ENCODE assay signal across 10 mouse cellular contexts in genomic region chr7:143433331-143433730, GRCm38 (mm10). TPM values are rescaled to one million over a fixed set of nuclear protein-coding genes. Genes with fewer than 3 reads are reported as not detected.
DNase-seq lines count a peak whose midpoint lies in the region; ATAC-seq and TF ChIP-seq lines count a peak whose summit lies in the region.
"Had no signal": no experiment of that assay in that cellular context is flagged by ENCODE, and none has a peak within 500 bp of the region (broad histone marks: within the 10 kb centered on the region; RNA-seq: fewer than 3 reads in every experiment).

No protein-coding gene starts in this region.

- ATAC-seq in lung, postnatal 0 days: no peak
- no peak for ATAC-seq in midbrain, embryonic 14.5 days (ENCODE audit: low FRiP score, low TSS enrichment)

- no peak for TF ChIP-seq EP300 in lung, postnatal 0 days (IDR thresholded peaks at IDR 0.05)

- 0 out of 2 replicates have a peak, but pooled peaks cover 1% of the 10 kb centered on the region for H3K27me3 ChIP-seq in lung, postnatal 0 days (replicated peaks; ENCODE audit: insufficient read depth, low read length)
- H3K27me3 ChIP-seq in midbrain, embryonic 14.5 days (ENCODE audit: control insufficient read depth, insufficient read depth, low read length): no peaks in the 10 kb centered on the region

- no peaks in the 10 kb centered on the region for H3K36me3 ChIP-seq in lung, postnatal 0 days (ENCODE audit: insufficient read depth, low read length)
- no peaks in the 10 kb centered on the region for H3K36me3 ChIP-seq in midbrain, embryonic 14.5 days (ENCODE audit: control insufficient read depth, insufficient read depth, low read length)
- H3K36me3 ChIP-seq: G1E; limb, embryonic 12.5 days had no signal

- no peak overlapping the region for H3K9ac ChIP-seq in lung, postnatal 0 days (replicated peaks; ENCODE audit: low read depth)
- no peak overlapping the region for H3K9ac ChIP-seq in midbrain, embryonic 14.5 days (replicated peaks; ENCODE audit: low read length)
- H3K9ac ChIP-seq: limb, embryonic 12.5 days had no signal

- no peaks in the 10 kb centered on the region for H3K9me3 ChIP-seq in lung, postnatal 0 days (ENCODE audit: low read length)
- H3K9me3 ChIP-seq in midbrain, embryonic 14.5 days (ENCODE audit: control insufficient read depth, low read length): no peaks in the 10 kb centered on the region
- H3K9me3 ChIP-seq: G1E; limb, embryonic 12.5 days had no signal

- no peak overlapping the region for H3K27ac ChIP-seq in lung, postnatal 0 days (ENCODE audit: low read length)
- no peak overlapping the region for H3K27ac ChIP-seq in midbrain, embryonic 14.5 days (replicated peaks; ENCODE audit: low read depth, low read length)
- H3K27ac ChIP-seq: limb, embryonic 12.5 days had no signal

- peak; percentile 32 to 57 for DNase-seq in layer of hippocampus, postnatal 10 days (ENCODE audit: low spot score in 2 of 2)
- DNase-seq in layer of hippocampus, adult 11-12 months (ENCODE audit: low spot score): no peak
- peak; percentile 22 to 66 for DNase-seq in adrenal gland, postnatal 36 days
- DNase-seq in cerebellum, postnatal 25 days: peak; percentile 72 to 79
- DNase-seq in heart, postnatal 4 days: peak; percentile 64
- no peak for DNase-seq in lung, adult 2 months
- no peak for DNase-seq in lung, postnatal 0 days (ENCODE audit: low spot score)
- no peak for DNase-seq in midbrain, embryonic 14.5 days

- no peak for TF ChIP-seq CTCF in lung, adult 2 months (IDR thresholded peaks at IDR 0.05; ENCODE audit: insufficient read depth, low read length)
- no peak for TF ChIP-seq CTCF in lung, postnatal 0 days (IDR thresholded peaks at IDR 0.05)

- H3K4me3 ChIP-seq in lung, adult 2 months (replicated peaks; ENCODE audit: extremely low read depth, low read depth, low read length): no peak overlapping the region
- H3K4me3 ChIP-seq in lung, postnatal 0 days (ENCODE audit: low read depth, low read length): no peak overlapping the region
- no peak overlapping the region for H3K4me3 ChIP-seq in midbrain, embryonic 14.5 days (replicated peaks; ENCODE audit: low read depth, low read length)
- H3K4me3 ChIP-seq: limb, embryonic 12.5 days had no signal

- no peaks in the 10 kb centered on the region for H3K4me1 ChIP-seq in lung, adult 2 months (ENCODE audit: control insufficient read depth, insufficient read depth, low read length)
- H3K4me1 ChIP-seq in lung, postnatal 0 days (ENCODE audit: insufficient read depth, low read depth, low read length): peaks cover 7% of the 10 kb centered on the region; the same call in 1 of the 2 replicates
- peaks cover 15% of the 10 kb centered on the region for H3K4me1 ChIP-seq in midbrain, embryonic 14.5 days (ENCODE audit: control insufficient read depth, insufficient read depth, low read length)

- 78% methylated on average over 7 of the region's 7 CpGs for WGBS in lung, adult 2 months
- WGBS in lung, postnatal 0 days: 81% methylated on average over 7 of the region's 7 CpGs
- 59% methylated on average over 7 of the region's 7 CpGs for WGBS in midbrain, embryonic 14.5 days

- no peak for TF ChIP-seq POLR2A in lung, adult 2 months (IDR thresholded peaks at IDR 0.05; ENCODE audit: borderline replicate concordance, extremely low read depth, low read depth, low read length)

- H3K4me2 ChIP-seq in lung, postnatal 0 days (replicated peaks; ENCODE audit: low read depth, low read length): no peak overlapping the region
- no peak overlapping the region for H3K4me2 ChIP-seq in midbrain, embryonic 14.5 days (ENCODE audit: low read length)
- H3K4me2 ChIP-seq: limb, embryonic 12.5 days had no signal

RNA-seq across cellular contexts. Expression of gene Cdkn1c, which starts 27.5 kb away (rescaled TPM):
- 10 to 100 TPM; 13.2 to 18.5 TPM for total RNA-seq in layer of hippocampus, postnatal 10 days (2021)
- total RNA-seq in adrenal gland, postnatal 36 days (2021): 100 to 1,000 TPM; 242 to 645 TPM
- 10 to 100 TPM; 56.1 to 60.4 TPM for total RNA-seq in heart, postnatal 4 days (2021)
- polyA plus RNA-seq in lung, adult 2 months (2012; rRNA removed): 31.6 and 34.5 TPM in 2 replicates
- polyA plus RNA-seq in lung, postnatal 0 days (2015; fragmentation: Nextera tagmentation; extraction: Ambion mirVana): 207 and 220 TPM in 2 replicates
- 271 and 417 TPM in 2 replicates for polyA plus RNA-seq in midbrain, embryonic 14.5 days (2014; fragmentation: Nextera tagmentation; extraction: Ambion mirVana)
- total RNA-seq: G1E had no signal

RNA-seq across cellular contexts. Expression of gene Slc22a18, which starts 40.2 kb away (rescaled TPM):
- under 1 TPM; 0.40 to 0.41 TPM for total RNA-seq in layer of hippocampus, postnatal 10 days (2021)
- total RNA-seq in adrenal gland, postnatal 36 days (2021): 1 to 10 TPM; 1.4 to 1.5 TPM
- total RNA-seq in heart, postnatal 4 days (2021): under 1 TPM; 0.45 to 0.55 TPM
- 27.2 and 29.1 TPM in 2 replicates for polyA plus RNA-seq in lung, adult 2 months (2012; rRNA removed)
- polyA plus RNA-seq in lung, postnatal 0 days (2015; fragmentation: Nextera tagmentation; extraction: Ambion mirVana): 4.4 and 5.2 TPM in 2 replicates
- 0.20 and 0.78 TPM in 2 replicates for polyA plus RNA-seq in midbrain, embryonic 14.5 days (2014; fragmentation: Nextera tagmentation; extraction: Ambion mirVana)

Comparison
In these comparisons a context has a peak if more than half of its experiments do, and no peak if none do; other contexts are left out.
1. DNase-seq: peak in layer of hippocampus, postnatal 10 days (2 of 2), adrenal gland, postnatal 36 days (2 of 2), cerebellum, postnatal 25 days (2 of 2) and heart, postnatal 4 days (single experiment); none in layer of hippocampus, adult 11-12 months (single experiment), lung, adult 2 months (single experiment), lung, postnatal 0 days (single experiment) and midbrain, embryonic 14.5 days (single experiment).